Mouse (Mus musculus): ENCODE data around the gene Ap1s3.
"Not testable (repeated sequence)": the region's sequence is repeated elsewhere in the genome, so short reads cannot be mapped to it uniquely, and the experiment has no call there.

The Ap1s3 gene

GRCm38 (mm10) chr1:79669419-79669974 lies 2.3 kb downstream of the Ap1s3 start:
- DNase-seq (ENCODE audit: low read depth, low spot score), result no peak

DNA sequence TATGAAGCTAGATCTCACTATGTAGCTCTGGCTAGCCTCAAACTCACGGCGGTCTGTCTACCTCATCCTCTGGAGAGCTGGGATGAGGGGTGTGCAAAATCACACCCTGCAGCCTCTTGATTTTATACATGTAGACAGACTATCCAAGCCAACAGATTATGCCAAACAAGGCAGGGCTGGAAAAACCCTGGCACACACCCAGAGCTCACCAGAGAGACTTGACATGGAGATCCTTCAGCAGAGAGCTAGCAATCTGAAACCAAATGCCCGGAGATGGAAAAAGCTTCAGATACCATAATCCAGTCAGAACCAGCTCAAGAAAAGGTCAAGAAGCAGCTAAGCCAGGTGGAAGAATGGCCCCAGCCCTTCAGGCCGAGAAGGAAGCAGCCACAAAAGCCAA lies 6.9 kb downstream of the Ap1s3 start:
- DNase-seq (ENCODE audit: low read depth, low spot score), result no peak

DNA sequence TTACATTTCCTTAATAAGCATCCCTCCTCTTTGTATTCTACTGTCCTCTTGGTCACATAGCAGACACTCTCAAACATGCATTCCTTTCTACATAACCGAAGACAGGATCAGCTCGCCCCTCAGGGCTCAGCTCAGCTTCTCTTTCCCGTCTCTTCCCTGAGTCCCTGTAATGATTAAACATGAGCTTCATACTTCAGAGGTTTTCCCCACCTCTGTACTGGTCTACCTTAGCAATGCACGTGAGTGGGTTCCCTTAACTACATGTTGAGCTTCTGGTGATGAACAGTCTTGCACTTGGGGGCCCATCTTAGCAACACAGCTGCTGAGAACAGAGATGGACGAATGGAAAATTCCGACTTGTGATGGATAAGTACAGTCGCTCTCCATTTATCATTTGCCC lies 12.2 kb downstream of the Ap1s3 start:
- no peak for DNase-seq (ENCODE audit: low read depth, low spot score)

DNA sequence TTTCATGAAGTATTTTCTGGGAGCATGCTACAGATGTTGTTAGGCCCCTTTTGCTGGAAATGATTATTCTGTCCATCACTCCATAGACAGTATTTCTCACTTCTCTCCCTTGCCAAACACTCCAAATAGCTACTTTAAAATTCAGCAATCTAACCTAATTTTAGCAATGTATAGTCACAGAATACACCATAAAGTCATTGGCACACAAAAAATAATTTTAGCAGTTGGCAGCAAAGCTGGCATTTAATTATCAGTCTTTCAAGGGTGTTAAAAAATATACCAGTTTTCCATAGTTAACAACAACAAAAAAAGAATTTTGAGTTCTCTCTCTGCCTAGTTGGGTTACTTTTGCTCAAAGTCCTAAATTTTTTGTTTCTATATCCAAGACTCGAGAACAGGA lies 14.4 kb downstream of the Ap1s3 start:
- DNase-seq (ENCODE audit: low read depth, low spot score), result no peak

DNA sequence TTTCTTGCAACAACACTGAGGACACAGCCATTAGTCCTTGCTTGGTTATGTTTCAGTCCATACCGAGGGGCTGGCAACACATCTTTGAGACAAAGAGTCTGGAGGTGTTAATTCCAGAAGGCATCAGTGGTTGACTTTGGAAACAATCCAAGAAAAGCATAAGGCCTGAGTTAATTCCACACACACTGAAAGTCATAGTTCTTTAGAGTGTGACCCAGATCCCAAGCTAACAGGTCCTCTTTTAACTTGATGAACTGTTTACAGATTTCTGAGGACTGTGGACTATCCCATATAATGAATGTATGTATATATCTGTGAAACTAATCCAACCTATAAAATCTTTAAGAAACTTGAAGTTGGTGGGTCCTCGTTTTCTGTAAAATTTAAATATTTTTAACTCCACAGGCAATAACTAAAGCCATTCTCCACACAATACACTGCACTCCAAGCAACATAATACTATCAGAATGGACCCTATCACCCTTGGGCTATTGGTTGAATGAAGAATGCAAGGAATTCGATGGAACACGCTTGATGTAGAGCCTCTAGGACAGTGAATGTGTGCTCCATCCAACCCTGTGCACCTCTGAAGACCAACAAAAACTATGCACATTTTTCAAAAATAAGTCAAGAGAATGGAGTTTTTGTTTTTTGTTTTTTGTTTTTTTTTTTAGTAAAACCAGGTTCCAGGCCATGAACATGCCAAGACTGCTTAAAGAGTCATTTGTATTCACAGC lies 15.8 kb downstream of the Ap1s3 start:
- DNase-seq (ENCODE audit: low read depth, low spot score), result no peak

DNA sequence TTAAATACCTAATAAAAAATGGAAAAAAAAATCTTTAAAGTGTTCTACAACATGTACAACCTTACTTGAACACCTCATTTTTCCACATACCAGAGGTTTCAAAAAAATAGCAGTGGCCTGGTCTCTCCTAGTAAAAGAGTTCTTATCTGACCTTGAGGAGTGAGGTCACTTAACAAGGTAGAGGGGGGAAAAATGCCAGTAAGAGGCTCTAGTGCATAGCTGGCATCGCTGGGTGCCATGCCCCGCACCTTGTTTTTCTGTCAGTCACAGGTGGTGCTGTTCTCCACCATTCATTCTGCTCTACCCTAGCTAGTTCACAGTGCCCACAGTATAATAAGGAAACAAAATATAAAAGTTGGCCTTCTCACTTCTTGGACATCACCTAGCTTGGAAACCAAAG lies 16.8 kb downstream of the Ap1s3 start:
- no peak for DNase-seq (ENCODE audit: low read depth, low spot score)

GRCm38 (mm10) chr1:79643411-79644110 lies 28.2 kb downstream of the Ap1s3 start:
- no peak for DNase-seq (ENCODE audit: low read depth, low spot score)

GRCm38 (mm10) chr1:79642680-79643079 lies 29.1 kb downstream of the Ap1s3 start:
- DNase-seq (ENCODE audit: low read depth, low spot score), result no peak

GRCm38 (mm10) chr1:79641355-79641754 lies 30.4 kb downstream of the Ap1s3 start:
- no peak for DNase-seq (ENCODE audit: low read depth, low spot score)

- no peak for DNase-seq (ENCODE audit: low read depth, low spot score)
Measured at GRCm38 (mm10) chr1:79640151-79640550, 31.6 kb downstream of the Ap1s3 start.

GRCm38 (mm10) chr1:79639683-79640082 lies 32.1 kb downstream of the Ap1s3 start:
- no peak for DNase-seq (ENCODE audit: low read depth, low spot score)

GRCm38 (mm10) chr1:79639107-79639506 lies 32.7 kb downstream of the Ap1s3 start:
- DNase-seq (ENCODE audit: low read depth, low spot score), result no peak

DNA sequence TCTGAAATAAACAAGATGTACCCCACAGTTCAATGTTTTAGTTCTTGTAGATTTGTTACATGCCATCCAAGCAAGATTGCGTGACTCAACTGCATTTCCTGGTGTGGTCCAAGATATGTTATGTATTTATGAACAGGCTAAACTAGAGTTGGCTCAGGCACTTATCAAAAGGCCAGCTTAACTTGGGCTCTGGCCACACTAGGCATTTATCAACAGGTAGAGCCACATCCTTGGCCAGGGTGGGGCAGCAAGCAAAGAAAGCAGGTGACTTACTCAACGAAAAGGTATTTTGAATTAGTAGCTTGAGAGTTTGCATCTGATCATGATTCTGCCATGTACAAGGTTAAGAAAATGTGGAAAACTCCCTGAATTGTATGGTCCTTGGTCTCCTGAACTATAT lies 34.0 kb downstream of the Ap1s3 start:
- no peak for DNase-seq (ENCODE audit: low read depth, low spot score)

GRCm38 (mm10) chr1:79631521-79631920 lies 40.3 kb downstream of the Ap1s3 start:
- DNase-seq (ENCODE audit: low read depth, low spot score), result no peak

DNA sequence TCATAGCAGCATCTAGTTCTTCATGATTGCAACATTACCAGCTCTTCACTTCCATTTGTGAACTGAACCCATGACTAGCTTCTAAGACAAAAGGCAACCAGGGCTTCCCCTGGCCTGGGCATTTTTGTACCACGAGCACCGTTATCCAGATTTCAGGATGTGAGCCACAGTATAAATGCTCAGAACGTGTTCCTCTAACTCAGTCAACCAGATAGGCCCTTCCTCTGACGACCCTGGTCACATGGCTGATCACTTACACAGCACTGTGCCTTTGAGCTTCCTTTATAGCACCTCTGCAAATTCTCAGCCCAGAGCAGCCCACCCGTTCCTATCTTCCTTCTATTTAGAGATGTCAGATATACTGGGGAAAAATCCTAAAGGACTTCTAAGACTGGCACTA lies 42.0 kb downstream of the Ap1s3 start:
- DNase-seq (ENCODE audit: low read depth, low spot score), result no peak

DNA sequence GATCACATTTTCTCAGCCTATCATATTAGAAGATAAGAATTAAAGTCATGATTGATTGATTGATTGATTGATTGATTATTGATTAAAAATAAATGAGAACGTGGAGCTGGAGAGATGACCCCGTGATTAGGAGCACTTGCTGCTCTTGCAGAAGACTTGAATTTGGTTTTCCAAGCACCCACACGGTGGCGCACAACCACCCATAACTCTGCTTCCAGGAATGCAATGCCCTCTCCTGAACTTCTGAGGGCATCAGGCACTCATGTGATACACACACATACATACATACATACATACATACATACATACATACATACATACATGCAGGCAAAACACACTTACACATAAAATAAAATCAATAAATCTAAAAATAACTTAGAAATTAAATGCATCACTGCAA lies 45.6 kb downstream of the Ap1s3 start:
- no peak for DNase-seq (ENCODE audit: low read depth, low spot score)

DNA sequence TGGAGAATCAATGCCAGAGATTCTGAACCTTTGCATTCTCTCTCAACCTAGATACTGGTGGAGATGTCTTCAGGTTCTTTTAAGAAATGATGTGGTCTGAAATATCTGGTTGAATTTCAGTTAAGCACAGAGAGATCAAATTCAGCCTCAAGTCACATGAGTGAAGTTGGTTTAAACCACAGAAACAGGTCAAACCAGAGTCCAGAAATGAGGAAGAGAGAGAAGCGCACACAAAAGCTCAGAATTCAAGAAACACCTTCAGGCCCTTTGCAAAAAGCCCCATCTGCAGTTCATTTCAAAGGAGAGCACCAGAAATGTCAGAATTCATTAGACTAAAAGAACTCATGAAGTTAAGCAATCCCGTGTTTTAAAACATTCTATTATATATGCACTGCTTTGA lies 52.3 kb downstream of the Ap1s3 start:
- no peak for DNase-seq (ENCODE audit: low read depth, low spot score)

DNA sequence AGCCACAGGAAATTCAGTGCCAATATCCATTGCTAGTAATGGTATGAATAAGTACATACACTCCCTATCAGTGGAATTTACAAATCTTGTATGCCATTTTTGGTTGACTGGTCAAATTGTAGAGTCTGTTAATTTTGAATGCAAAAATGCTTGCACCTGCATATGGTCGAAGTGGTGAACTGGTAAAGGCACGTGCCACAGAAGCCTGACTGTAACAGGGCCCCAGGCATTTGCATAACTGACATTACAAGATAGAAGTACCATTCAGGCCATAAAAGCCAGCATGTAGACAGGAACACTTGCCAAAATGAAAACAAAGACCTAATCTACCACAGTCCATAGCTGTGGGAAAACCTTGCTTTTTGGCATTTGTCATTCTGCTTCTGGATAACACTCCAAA lies 55.3 kb downstream of the Ap1s3 start:
- no peak for DNase-seq (ENCODE audit: low read depth, low spot score)

DNA sequence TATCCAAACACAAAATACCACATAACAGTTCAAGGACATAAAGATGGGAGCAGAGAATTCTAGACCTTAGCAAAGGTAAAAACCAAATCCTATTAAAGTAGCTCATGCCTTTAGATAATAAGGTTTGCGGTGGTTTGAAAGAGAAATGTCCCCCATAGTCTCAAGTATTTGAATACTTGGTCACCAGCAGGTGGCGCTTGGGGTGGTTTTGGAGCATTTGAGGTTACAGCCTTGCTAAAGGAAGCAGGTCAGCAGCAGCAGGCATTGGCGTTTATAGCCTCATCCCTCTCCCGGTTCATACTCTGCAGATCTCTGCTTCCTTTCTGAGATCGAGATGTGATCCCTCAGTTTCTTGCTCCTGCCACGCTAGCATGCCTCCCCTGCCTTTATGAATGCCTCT lies 57.3 kb downstream of the Ap1s3 start:
- peak; percentile 62 for DNase-seq (ENCODE audit: low read depth, low spot score)

DNA sequence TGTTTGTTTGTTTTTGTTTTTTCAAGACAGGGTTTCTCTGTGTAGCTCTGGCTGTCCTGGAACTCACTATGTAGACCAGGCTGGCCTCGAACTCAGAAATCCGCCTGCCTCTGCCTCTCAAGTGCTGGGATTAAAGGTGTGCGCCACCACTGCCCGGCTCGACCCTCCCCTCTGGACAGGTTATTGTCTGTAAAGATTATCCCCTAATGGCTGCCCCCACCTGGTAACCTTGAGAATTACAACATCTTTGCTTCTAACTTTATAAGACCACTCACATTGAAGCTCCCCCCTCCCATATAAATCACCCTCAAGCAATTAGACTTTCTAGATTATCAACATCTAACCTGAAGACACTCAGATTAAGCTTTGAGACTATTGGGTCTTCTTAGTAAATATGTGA lies 60.5 kb downstream of the Ap1s3 start:
- peak; percentile 37 for DNase-seq (ENCODE audit: low read depth, low spot score)

DNA sequence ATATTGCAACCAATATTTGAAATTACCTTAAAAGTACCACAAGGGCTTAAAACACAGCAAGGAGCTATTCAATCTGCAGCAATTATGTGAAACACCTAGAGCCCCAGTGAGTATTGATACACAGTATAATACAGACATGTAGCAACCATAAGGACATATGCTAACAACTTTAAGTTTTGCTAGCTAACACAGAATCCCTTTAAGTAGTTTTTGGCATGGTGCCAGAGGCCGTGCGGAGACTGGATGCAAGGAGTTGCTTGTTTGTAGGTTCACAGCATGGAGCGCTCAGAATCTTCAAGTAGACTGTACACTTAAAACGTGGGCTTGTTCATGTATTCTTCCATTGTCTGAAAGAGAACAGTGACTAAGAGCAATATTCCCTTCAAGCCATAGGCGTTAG lies 62.9 kb downstream of the Ap1s3 start:
- not testable (repeated sequence) for DNase-seq (ENCODE audit: low read depth, low spot score)

- peak; percentile 11 for DNase-seq (ENCODE audit: low read depth, low spot score)
Measured at GRCm38 (mm10) chr1:79602500-79602899, 69.3 kb downstream of the Ap1s3 start.
